Mouse (Mus musculus): ENCODE measurements at regions not wholly inside any gene's neighbourhood (a gene's known extent, or its start where the extent isn't known, plus 50 kb on each side); places are given as distances from the start of the nearest gene placed in this dataset.

DNA sequence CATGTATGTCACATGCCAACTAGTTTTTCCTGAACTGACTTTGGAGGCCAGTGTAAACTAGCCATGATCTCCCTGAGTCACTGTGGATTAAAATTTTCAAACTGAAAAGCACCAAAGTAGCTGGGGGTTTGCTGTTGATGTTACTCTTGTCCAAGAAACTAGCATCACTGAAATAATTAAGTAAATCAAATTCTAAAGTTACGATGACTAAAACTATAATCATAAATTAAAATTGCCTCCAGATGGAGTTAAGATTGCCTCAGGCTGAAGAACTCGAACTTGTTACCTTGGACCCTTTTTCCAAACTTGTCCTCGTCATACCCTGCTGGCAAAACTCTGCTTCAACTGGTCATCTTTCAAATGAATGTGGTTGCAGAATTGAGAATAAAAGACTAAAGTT is 93.7 kb upstream of the Ptgfr start:
- no peak for DNase-seq

DNA sequence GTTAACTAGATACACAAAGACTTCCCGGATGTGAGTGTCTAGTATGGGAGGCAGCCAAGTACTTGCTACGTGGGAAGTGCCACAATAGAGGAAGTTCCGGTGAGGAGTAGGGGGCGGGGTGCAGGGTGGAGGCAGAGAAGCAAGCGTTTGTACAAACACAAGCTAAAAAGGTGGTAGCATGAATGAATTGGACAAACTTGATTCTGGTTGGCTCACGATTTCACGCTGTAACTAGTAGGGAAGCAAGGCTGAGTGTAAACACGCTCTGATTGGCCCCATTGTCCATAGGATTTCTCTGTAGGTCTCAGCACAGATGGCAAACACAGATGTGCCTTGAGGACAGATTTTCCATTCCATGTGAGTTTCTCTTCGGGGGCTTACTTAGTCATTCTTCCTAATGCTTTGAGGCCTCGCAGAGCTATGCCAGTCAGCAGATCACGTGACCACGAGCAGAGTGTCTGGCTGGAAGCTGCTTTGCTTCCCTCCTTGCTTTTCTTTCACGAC is 76.6 kb upstream of the Ptgfr start:
- peak; percentile 84 to 90 for DNase-seq

- peak; percentile 29 to 43 for DNase-seq
Observed at GRCm38 (mm10) chr3:151912292-151912691, 74.9 kb upstream of the Ptgfr start.

DNA sequence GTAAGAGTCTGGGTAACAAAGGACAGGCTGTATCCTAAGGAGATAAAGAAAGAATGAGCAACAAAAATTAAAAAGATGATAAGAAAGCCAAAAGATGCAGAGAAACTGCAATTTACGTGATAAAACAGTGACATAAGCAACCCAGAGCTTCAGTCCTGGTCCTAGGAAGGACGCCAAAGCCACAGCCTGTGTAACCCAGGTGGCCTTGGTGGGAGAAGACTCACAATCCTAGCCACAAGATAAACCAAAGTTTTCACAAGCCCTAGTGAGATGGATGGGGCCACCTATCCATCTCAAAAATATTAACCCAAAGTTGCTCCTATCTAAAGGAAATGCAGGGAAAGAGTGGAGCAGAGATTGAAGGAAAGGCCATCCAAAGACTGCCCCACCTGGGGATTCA is 73.4 kb upstream of the Ptgfr start:
- no peak for DNase-seq

DNA sequence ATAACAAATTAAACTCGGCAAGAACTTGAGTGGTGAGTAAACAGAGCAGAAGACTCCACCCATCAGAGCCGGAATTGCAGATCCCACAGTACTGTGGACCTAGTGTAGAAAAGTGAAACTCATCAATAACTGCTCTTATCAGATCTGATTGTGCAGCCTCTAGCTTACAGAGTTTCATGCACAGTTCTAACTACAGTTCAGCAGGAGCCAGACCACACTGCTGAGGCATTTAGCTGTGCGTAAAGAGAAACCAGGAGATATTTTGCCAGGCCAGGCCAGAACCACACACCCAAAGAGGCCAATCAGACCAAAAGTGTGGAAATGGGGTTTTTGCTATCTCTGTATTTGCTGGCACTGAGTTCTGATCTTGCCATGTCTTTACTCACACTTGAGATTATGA is 71.9 kb upstream of the Ptgfr start:
- DNase-seq: no peak

- DNase-seq: no peak
Observed at GRCm38 (mm10) chr3:151908886-151909285, 71.5 kb upstream of the Ptgfr start.

DNA sequence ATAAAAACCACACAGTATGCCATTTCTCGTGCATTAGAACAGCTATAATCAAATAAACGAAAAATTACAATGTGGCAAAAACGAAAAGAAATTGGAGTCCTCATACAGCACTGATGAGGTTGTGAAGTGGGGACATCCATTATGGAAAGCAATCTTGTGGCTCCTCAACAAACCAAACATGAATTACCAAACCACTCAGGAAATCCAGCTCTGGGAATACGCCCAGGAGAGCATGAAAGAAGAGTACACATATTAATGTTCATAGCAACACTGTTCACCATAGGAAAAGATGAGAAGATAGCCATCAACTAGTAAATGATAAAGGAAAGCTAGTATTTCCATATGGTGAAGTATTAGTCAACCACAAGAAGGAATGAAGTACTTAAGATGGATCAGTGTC is 68.3 kb upstream of the Ptgfr start:
- DNase-seq: no peak

DNA sequence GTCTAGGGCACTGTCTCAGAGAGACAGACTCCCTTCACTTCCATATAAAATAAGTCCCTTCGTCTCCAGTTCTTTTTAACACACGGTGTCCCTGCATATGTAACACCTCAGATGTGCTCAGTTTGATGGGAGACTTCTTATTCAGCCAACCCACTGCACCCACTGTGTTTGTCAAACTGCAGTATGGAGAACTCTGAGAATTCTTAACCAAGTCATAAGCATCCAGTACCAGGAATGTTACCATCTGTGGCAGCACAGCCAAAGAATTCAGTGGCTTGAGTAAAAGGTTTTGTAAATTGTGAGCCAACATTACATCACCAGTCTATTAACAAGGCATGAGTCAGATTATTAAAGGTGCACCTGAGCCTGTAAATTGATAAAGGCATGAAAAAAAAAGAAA is 65.7 kb upstream of the Ptgfr start:
- DNase-seq: no peak

DNA sequence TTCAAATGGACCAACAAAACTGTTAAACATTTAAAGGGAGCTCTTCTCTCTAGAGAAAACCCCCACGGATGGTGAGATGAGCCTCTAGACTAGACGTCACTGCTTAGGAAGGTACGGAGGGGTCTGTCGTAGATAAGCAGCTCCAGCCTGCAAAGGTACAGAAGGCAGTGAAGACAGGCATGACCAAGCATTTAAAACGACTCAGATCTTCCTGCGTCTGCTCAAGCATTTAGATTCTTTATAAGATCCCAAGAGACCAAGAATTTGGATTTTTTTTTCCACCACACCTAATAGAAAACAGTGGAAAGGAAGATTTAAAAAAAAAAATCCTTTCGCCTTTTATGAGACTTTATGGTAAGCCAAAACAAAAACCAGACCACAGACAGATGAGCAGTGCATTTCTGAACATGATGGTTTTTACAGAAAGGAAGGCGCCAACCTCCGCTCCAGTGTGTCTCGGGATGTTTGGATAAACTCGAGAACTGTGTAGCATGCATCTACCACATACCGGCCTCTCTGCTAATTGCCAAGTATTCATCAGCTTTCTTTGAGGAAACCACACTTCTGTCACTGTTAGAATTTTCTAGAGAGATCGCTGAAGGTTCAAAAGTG is 64.9 kb upstream of the Ptgfr start:
- no peak for DNase-seq

- DNase-seq: no peak
Observed at GRCm38 (mm10) chr3:151899676-151900075, 62.2 kb upstream of the Ptgfr start.

GRCm38 (mm10) chr3:151899094-151899493 is 61.7 kb upstream of the Ptgfr start:
- DNase-seq: no peak

DNA sequence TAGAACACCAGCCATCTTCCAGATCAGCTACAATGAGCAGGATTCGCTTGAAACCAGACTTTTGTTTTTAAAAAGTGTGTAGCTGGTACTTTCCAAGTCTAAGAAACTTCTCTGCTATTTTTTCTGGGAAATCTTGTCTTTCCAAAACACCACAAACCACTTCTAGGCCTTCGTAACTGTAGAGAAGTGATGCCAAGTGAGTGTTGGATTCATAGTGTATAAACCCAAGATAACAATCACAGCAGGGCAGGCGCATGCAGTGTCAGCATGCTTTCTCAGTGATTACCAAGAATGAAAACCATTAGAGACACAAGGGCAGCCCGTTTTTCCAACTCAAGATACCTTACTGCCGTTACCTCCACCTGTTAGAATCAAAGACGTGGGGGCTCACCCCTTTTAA is 58.9 kb upstream of the Ptgfr start:
- DNase-seq: no peak

DNA sequence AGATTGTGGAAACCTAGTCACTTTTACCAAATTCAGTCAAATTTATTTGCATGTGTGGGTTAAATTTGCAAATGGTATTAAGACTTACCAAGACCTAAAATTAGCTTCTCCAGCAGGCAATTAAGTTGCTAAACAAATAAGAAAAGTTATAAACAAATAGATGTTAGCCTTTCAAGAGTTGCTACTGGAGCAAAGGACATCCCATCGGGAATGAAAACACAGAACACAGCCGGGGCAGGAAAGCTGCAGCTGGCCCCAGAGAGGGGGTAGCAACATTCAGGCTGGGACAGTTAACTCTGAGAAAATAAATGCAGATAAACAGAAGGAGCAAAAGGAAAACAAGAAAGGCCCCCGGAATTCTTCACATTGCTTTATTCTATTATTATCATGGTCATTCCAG is 57.3 kb upstream of the Ptgfr start:
- peak in 1 of 2 experiments; percentile 63 for DNase-seq

GRCm38 (mm10) chr3:151893421-151894235 is 56.2 kb upstream of the Ptgfr start:
- DNase-seq: no peak

DNA sequence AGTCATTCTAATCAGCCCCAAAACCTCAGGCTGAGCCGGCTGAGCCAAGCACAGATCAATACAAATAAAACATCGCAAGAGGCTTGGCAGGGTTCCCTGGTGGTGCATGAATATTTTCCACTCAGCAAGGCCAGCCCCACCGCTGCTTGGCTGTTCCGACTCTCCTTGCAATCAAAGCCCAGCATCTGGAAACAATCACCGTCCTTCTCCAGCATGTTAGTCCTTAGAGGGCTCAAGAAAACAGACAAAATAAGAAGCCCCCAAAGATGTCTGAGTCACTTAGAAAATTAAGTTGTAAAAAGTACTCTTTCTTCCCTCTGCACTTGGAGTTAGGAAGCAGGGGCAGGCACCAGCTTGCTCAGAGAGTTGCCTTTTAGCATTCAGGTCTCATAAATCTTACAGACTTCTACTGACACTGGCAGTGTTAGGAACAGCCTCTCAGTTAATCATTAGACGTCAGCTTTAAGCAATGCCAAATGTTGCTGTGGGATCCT is 54.4 kb upstream of the Ptgfr start:
- peak; percentile 75 to 83 for DNase-seq

GRCm38 (mm10) chr3:151891336-151891735 is 53.9 kb upstream of the Ptgfr start:
- DNase-seq: no peak

GRCm38 (mm10) chr3:151889738-151890137 is 52.3 kb upstream of the Ptgfr start:
- no peak for DNase-seq
